Mouse (Mus musculus): ENCODE data around the gene Slk. TPM values are rescaled to one million over a fixed set of nuclear protein-coding genes. Genes with fewer than 3 reads are reported as not detected.

Slk gene
- total and polyA plus RNA-seq, 3 experiments = 21.1 to 33.6 (median 25.5) TPM

- Histone ChIP-seq H3K4me1 (ENCODE audit: control insufficient read depth in 1 of 2, insufficient read depth in 2 of 2) (no peaks in the 10 kb centered on the region), H3K4me2 (ENCODE audit: insufficient read depth, low read depth, poor library complexity, severe bottlenecking) (no peak overlapping the region), H3K27me3 (replicated peaks) (no peaks in the 10 kb centered on the region), H3K27ac (ENCODE audit: insufficient read depth, low read depth) (no peak overlapping the region), H3K36me3 (replicated peaks in 1 of 2; ENCODE audit: control insufficient read depth in 1 of 2, insufficient read depth in 1 of 2, low read length in 1 of 2) (peaks cover 18 to 46% of the 10 kb centered on the region in 2 experiments), H3K4me3 (replicated peaks in 1 of 3; ENCODE audit: low read depth in 2 of 3, low read length in 2 of 3, poor library complexity in 1 of 3) (no peak overlapping the region), H3K79me2 (replicated peaks; ENCODE audit: control insufficient read depth, extremely low read depth, insufficient read depth, poor library complexity, severe bottlenecking) (0 out of 2 replicates have a peak, but pooled peaks cover 2% of the 10 kb centered on the region), H3K9me3 (replicated peaks; ENCODE audit: low read length) (no peaks in the 10 kb centered on the region), H3K9ac (ENCODE audit: insufficient read depth, low read depth) (no peak overlapping the region)
- in situ Hi-C loops (cut with MboI; ENCODE audit: low pct_ligation_motif_present, low pct_unique_long_range_greater_than_20kb, low sequenced_read_pairs) (no loop called here), dilution Hi-C loops (cut with MboI; ENCODE audit: extremely low pct_ligation_motif_present, extremely low pct_unique_long_range_greater_than_20kb, low sequenced_read_pairs) (no loop called here)
- TF ChIP-seq ELF1 (IDR thresholded peaks at IDR 0.05; ENCODE audit: low read depth, low read length) (no peak), RCOR1 (conservative IDR thresholded peaks at IDR 0.05; ENCODE audit: low read depth, low read length) (no peak), KAT2A (IDR thresholded peaks at IDR 0.05; ENCODE audit: insufficient replicate concordance, low read length) (no peak), E2F4 (IDR thresholded peaks at IDR 0.05; ENCODE audit: insufficient replicate concordance, low read depth, low read length) (no peak), USF2 (conservative IDR thresholded peaks at IDR 0.05; ENCODE audit: low read depth, low read length) (no peak), JUND (conservative IDR thresholded peaks at IDR 0.05; ENCODE audit: low read depth, low read length) (no peak)
- DNase-seq (ENCODE audit: extremely low read depth) = no peak
Measured at GRCm38 (mm10) chr19:47631799-47632198, 52.3 kb downstream of the Slk start.

GRCm38 (mm10) chr19:47635380-47635779, 55.9 kb downstream of the Slk start:
- H3K27me3 ChIP-seq (replicated peaks) = no peaks in the 10 kb centered on the region
- H3K79me2 ChIP-seq (replicated peaks; ENCODE audit: control insufficient read depth, extremely low read depth, insufficient read depth, poor library complexity, severe bottlenecking) = no peaks in the 10 kb centered on the region
- in situ Hi-C loops (cut with MboI; ENCODE audit: low pct_ligation_motif_present, low pct_unique_long_range_greater_than_20kb, low sequenced_read_pairs) (no loop called here), dilution Hi-C loops (cut with MboI; ENCODE audit: extremely low pct_ligation_motif_present, extremely low pct_unique_long_range_greater_than_20kb, low sequenced_read_pairs) (no loop called here)
- H3K4me1 ChIP-seq (ENCODE audit: control insufficient read depth in 1 of 2, insufficient read depth in 2 of 2) = peaks cover 0 to 4% of the 10 kb centered on the region in 2 experiments; a peak in 1 of 4 replicates
- H3K9me3 ChIP-seq (replicated peaks; ENCODE audit: low read length) = no peaks in the 10 kb centered on the region
- H3K4me3 ChIP-seq (replicated peaks in 1 of 3; ENCODE audit: low read depth in 2 of 3, low read length in 2 of 3, poor library complexity in 1 of 3) = no peak overlapping the region
- TF ChIP-seq POLR2A (IDR thresholded peaks at IDR 0.05; ENCODE audit: low read depth, low read length) (no peak), TCF12 (IDR thresholded peaks at IDR 0.05; ENCODE audit: low read depth, low read length) (no peak), EP300 (IDR thresholded peaks at IDR 0.05; ENCODE audit: low read length) (no peak), PAX5 (IDR thresholded peaks at IDR 0.05; ENCODE audit: low read length) (no peak), UBTF (IDR thresholded peaks at IDR 0.05; ENCODE audit: low read depth, low read length) (no peak), KAT2A (IDR thresholded peaks at IDR 0.05; ENCODE audit: insufficient replicate concordance, low read length) (no peak), HCFC1 (IDR thresholded peaks at IDR 0.05; ENCODE audit: low read depth, low read length) (no peak), USF2 (conservative IDR thresholded peaks at IDR 0.05; ENCODE audit: low read depth, low read length) (no peak), MAZ (IDR thresholded peaks at IDR 0.05; ENCODE audit: low read depth, low read length) (no peak), MEF2A (IDR thresholded peaks at IDR 0.05; ENCODE audit: borderline replicate concordance, low read depth, low read length) (no peak), TBP (conservative IDR thresholded peaks at IDR 0.05; ENCODE audit: low read depth, low read length) (no peak), JUN (IDR thresholded peaks at IDR 0.05; ENCODE audit: insufficient read depth, low read depth, low read length) (no peak), RAD21 (IDR thresholded peaks at IDR 0.05; ENCODE audit: low read depth, low read length) (no peak)
- H3K9ac ChIP-seq (ENCODE audit: insufficient read depth, low read depth) = no peak overlapping the region
- no peak overlapping the region for H3K4me2 ChIP-seq (ENCODE audit: insufficient read depth, low read depth, poor library complexity, severe bottlenecking)
- no peak for DNase-seq (ENCODE audit: extremely low read depth)
- H3K27ac ChIP-seq (ENCODE audit: insufficient read depth, low read depth) = no peak overlapping the region
- peaks cover 28 to 59% of the 10 kb centered on the region in 2 experiments for H3K36me3 ChIP-seq (replicated peaks in 1 of 2; ENCODE audit: control insufficient read depth in 1 of 2, insufficient read depth in 1 of 2, low read length in 1 of 2)

Data from CH12.LX (cell line).